Mouse (Mus musculus): ENCODE measurements around the gene Wasf3. TPM values are rescaled to one million over a fixed set of nuclear protein-coding genes. Genes with fewer than 3 reads are reported as not detected.
"Not testable (repeated sequence)": the region's sequence is repeated elsewhere in the genome, so short reads cannot be mapped to it uniquely, and the experiment has no call there.

Gene Wasf3
- polyA plus RNA-seq, 1 experiment from 2014 or later, result 4.1 TPM

GRCm38 (mm10) chr5:146471311-146471710, 86.5 kb downstream of the Wasf3 start:
- H3K9me3 ChIP-seq (replicated peaks), result no peaks in the 10 kb centered on the region
- WGBS, result 91% methylated on average over 5 of the region's 5 CpGs
- H3K36me3 ChIP-seq, result peaks cover 5% of the 10 kb centered on the region; the same call in 1 of the 2 replicates
- H3K4me3 ChIP-seq, result no peak overlapping the region
- no peak overlapping the region for H3K27ac ChIP-seq
- H3K4me1 ChIP-seq, result no peaks in the 10 kb centered on the region
- no peaks in the 10 kb centered on the region for H3K27me3 ChIP-seq (ENCODE audit: low read depth, poor library complexity, severe bottlenecking)
- no peak for DNase-seq (ENCODE audit: low spot score)

GRCm38 (mm10) chr5:146471821-146472220, 87.0 kb downstream of the Wasf3 start:
- no peaks in the 10 kb centered on the region for H3K27me3 ChIP-seq (ENCODE audit: low read depth, poor library complexity, severe bottlenecking)
- H3K4me1 ChIP-seq, result no peaks in the 10 kb centered on the region
- peaks cover 5% of the 10 kb centered on the region; the same call in 1 of the 2 replicates for H3K36me3 ChIP-seq
- WGBS, result 94% methylated on average over 12 of the region's 12 CpGs
- no peak for DNase-seq (ENCODE audit: low spot score)
- no peak overlapping the region for H3K4me3 ChIP-seq
- H3K27ac ChIP-seq, result no peak overlapping the region
- H3K9me3 ChIP-seq (replicated peaks), result no peaks in the 10 kb centered on the region

- not testable (repeated sequence) for H3K36me3 ChIP-seq; H3K27ac ChIP-seq; DNase-seq (ENCODE audit: low spot score); H3K9me3 ChIP-seq (replicated peaks); H3K27me3 ChIP-seq (ENCODE audit: low read depth, poor library complexity, severe bottlenecking); H3K4me3 ChIP-seq; H3K4me1 ChIP-seq
- WGBS, result 15% methylated on average over 4 of the region's 4 CpGs
Measured at GRCm38 (mm10) chr5:146479564-146479963, 94.8 kb downstream of the Wasf3 start.

- H3K4me1 ChIP-seq; H3K9me3 ChIP-seq (replicated peaks); H3K27ac ChIP-seq; DNase-seq (ENCODE audit: low spot score); H3K27me3 ChIP-seq (ENCODE audit: low read depth, poor library complexity, severe bottlenecking); H3K4me3 ChIP-seq; H3K36me3 ChIP-seq: not testable (repeated sequence)
- WGBS, result 88% methylated on average over 3 of the region's 3 CpGs
Measured at GRCm38 (mm10) chr5:146481665-146482064, 96.9 kb downstream of the Wasf3 start, which contains the start of gene Gm6408. Gm6408 (plus strand) TSS chr5:146481965.

- 17% methylated on average over 3 of the region's 4 CpGs for WGBS
- not testable (repeated sequence) for H3K27me3 ChIP-seq (ENCODE audit: low read depth, poor library complexity, severe bottlenecking); H3K4me3 ChIP-seq; H3K36me3 ChIP-seq; H3K9me3 ChIP-seq (replicated peaks); H3K4me1 ChIP-seq; H3K27ac ChIP-seq; DNase-seq (ENCODE audit: low spot score)
Measured at GRCm38 (mm10) chr5:146488959-146489358, 104.2 kb downstream of the Wasf3 start.

- H3K27me3 ChIP-seq (ENCODE audit: low read depth, poor library complexity, severe bottlenecking); H3K4me3 ChIP-seq; H3K9me3 ChIP-seq (replicated peaks); DNase-seq (ENCODE audit: low spot score); H3K36me3 ChIP-seq; H3K4me1 ChIP-seq; H3K27ac ChIP-seq: not testable (repeated sequence)
- WGBS, result no CpG with 5 or more reads among the region's 5 CpGs
Measured at GRCm38 (mm10) chr5:146491063-146491462, 106.3 kb downstream of the Wasf3 start, which contains the start of gene Gm6370. Gm6370 (plus strand) TSS chr5:146491363.

GRCm38 (mm10) chr5:146502099-146502498, 117.3 kb downstream of the Wasf3 start, which contains the start of gene 4930449I24Rik:
4930449I24Rik (plus strand) TSS chr5:146502399.
- not testable (repeated sequence) for DNase-seq (ENCODE audit: low spot score); H3K27ac ChIP-seq; H3K27me3 ChIP-seq (ENCODE audit: low read depth, poor library complexity, severe bottlenecking); H3K4me1 ChIP-seq; H3K4me3 ChIP-seq; H3K9me3 ChIP-seq (replicated peaks); H3K36me3 ChIP-seq
- WGBS, result no CpG with 5 or more reads among the region's 5 CpGs

- H3K4me3 ChIP-seq; H3K36me3 ChIP-seq; H3K27ac ChIP-seq; H3K9me3 ChIP-seq (replicated peaks); H3K4me1 ChIP-seq; H3K27me3 ChIP-seq (ENCODE audit: low read depth, poor library complexity, severe bottlenecking); DNase-seq (ENCODE audit: low spot score): not testable (repeated sequence)
- 90% methylated on average over 2 of the region's 5 CpGs for WGBS
Measured at GRCm38 (mm10) chr5:146513823-146514222, 129.0 kb downstream of the Wasf3 start, which contains the start of gene Gm3402. Gm3402 (plus strand) TSS chr5:146514123.

Other genes with a start within 250 kb of the Wasf3 start
- not detected in 2 replicates for gene Gm5565, start 224.4 kb upstream of the Wasf3 start, polyA plus RNA-seq (2016; fragmentation: Nextera tagmentation; extraction: Ambion mirVana)
- not detected in 2 replicates for gene Gm6309, start 214.3 kb upstream of the Wasf3 start, polyA plus RNA-seq (2016; fragmentation: Nextera tagmentation; extraction: Ambion mirVana)
- not detected in 2 replicates for gene 1700001J03Rik, start 199.7 kb upstream of the Wasf3 start, polyA plus RNA-seq (2016; fragmentation: Nextera tagmentation; extraction: Ambion mirVana)
- gene Rnf6, start 163.4 kb upstream of the Wasf3 start, polyA plus RNA-seq (2016; fragmentation: Nextera tagmentation; extraction: Ambion mirVana), result 23.4 and 29.1 TPM in 2 replicates
- gene Cdk8, start 153.8 kb upstream of the Wasf3 start, polyA plus RNA-seq (2016; fragmentation: Nextera tagmentation; extraction: Ambion mirVana), result 25.8 and 26.1 TPM in 2 replicates
- not detected in 2 replicates for gene Gm6408, start 97.0 kb downstream of the Wasf3 start, polyA plus RNA-seq (2016; fragmentation: Nextera tagmentation; extraction: Ambion mirVana)
- not detected in 2 replicates for gene Gm6370, start 106.4 kb downstream of the Wasf3 start, polyA plus RNA-seq (2016; fragmentation: Nextera tagmentation; extraction: Ambion mirVana)
- gene 4930449I24Rik, start 117.4 kb downstream of the Wasf3 start, polyA plus RNA-seq (2016; fragmentation: Nextera tagmentation; extraction: Ambion mirVana), result not detected in 2 replicates
- not detected in 2 replicates for gene Gm3402, start 129.1 kb downstream of the Wasf3 start, polyA plus RNA-seq (2016; fragmentation: Nextera tagmentation; extraction: Ambion mirVana)
- not detected in 2 replicates for gene Gm3404, start 140.8 kb downstream of the Wasf3 start, polyA plus RNA-seq (2016; fragmentation: Nextera tagmentation; extraction: Ambion mirVana)
- not detected in 2 replicates for gene Gm3409, start 152.7 kb downstream of the Wasf3 start, polyA plus RNA-seq (2016; fragmentation: Nextera tagmentation; extraction: Ambion mirVana)
- gene Gm3415, start 171.2 kb downstream of the Wasf3 start, polyA plus RNA-seq (2016; fragmentation: Nextera tagmentation; extraction: Ambion mirVana), result not detected in 2 replicates
- gene Gpr12, start 200.3 kb downstream of the Wasf3 start, polyA plus RNA-seq (2016; fragmentation: Nextera tagmentation; extraction: Ambion mirVana), result 0.69 and 0.80 TPM in 2 replicates

All from limb, embryonic 10.5 days (tissue).